Mouse (Mus musculus) testis, adult 2 months (tissue): ENCODE results near the gene Rnf114.

Source experiments
- CTCF ChIP-seq: fragments of 200-500 bp; IDR thresholded peaks from 2 replicates; pipeline ENCODE4 v1.5.1; 2012; ENCODE audit warnings: low read depth, mild to moderate bottlenecking, inconsistent platforms, low read length, moderate library complexity; ENCODE audit not compliant: control insufficient read depth, insufficient read depth, insufficient replicate concordance
- POLR2A ChIP-seq: fragments of 200-500 bp; IDR thresholded peaks from 2 replicates; pipeline ENCODE4 v1.6.1; 2012; ENCODE audit warnings: low read depth, mild to moderate bottlenecking, inconsistent platforms, low read length, moderate library complexity; ENCODE audit not compliant: control insufficient read depth

- TF ChIP-seq POLR2A, result no peak
- peak; percentile 36; the same call in 1 of the 2 replicates for TF ChIP-seq CTCF
Observed at GRCm38 (mm10) chr2:167497272-167497671, 4.8 kb downstream of the Rnf114 start.
